8 mouse cellular contexts compared by ENCODE assay signal in the genomic region with DNA sequence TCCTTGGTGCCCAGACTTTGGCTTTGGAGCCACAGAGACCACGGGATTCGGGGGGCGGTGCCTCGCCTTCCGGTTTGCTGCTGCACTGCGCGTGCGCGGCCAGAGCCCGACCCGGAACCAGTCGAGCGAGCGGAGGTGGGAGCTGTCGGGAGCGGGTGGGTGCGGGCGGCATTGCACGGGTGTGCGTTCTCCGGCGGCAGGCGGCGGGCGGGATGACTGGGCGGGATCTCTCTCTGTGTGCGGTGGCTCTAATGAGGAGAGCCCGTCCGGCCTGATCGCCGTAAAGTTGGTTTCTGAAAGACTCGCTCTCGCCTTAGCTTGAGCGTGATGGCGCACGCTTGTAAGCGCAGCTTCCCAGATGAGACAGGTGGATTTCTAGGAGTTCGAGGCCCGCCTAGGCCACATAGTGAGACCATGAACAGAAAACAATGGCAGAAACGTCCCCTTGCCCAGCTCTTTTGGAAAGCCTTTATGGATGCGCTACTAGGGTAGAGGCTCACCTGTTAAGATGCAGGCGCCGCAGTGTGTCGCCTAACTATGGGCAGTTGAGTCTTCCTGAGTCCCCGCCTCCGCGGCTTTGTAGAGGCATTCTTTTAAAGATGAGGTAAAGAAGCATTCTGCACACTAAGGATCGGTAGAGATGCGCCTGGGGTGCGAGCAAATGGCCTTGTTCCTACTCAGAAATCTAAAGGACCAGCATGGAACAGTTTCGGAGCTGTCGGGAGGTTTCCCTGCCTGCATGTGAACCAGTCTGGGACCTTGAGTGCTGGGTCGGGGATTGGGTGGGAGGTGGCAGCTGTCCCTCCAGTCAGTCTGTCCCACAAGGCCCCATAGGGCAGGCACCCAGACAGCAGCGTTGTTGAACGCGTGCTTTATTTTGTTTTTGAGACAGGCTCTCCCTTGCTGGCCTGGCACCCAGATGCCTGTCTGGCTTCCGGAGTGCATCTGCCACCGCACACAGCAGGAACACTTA. TPM values are rescaled to one million over a fixed set of nuclear protein-coding genes. Genes with fewer than 3 reads are reported as not detected.
DNase-seq lines count a peak whose midpoint lies in the region; ATAC-seq and TF ChIP-seq lines count a peak whose summit lies in the region.

TSS of gene Mtg2 (plus strand) at position 108 of the 973 bp plus-strand sequence.

- peaks cover 11% of the 10 kb centered on the region for H3K36me3 ChIP-seq in hindbrain, postnatal 0 days (ENCODE audit: insufficient read depth, low read length)

- H3K4me2 ChIP-seq in hindbrain, postnatal 0 days (ENCODE audit: low read depth, low read length), result peak within 1 kb of the TSS; percentile 98

- intact Hi-C loops in gastrocnemius, adult 2 months (cut with DNase I), result loop anchor here (1.0 to 5.0 kb wide), 2 partner anchors 42 to 99 kb away; no protein-coding TSS in a partner anchor
- intact Hi-C loops in left cerebral cortex, adult 2 months (cut with DNase I), result loop anchor here (1.0 to 2.0 kb wide), 2 partner anchors 48 to 101 kb away; partner anchors contain the start of genes Adrm1 and Osbpl2

- peak within 1 kb of the TSS; percentile 73 for H3K9ac ChIP-seq in hindbrain, postnatal 0 days (replicated peaks; ENCODE audit: low read length)

- 2% methylated on average over 51 of the region's 58 CpGs for whole genome bisulfite sequencing in hindbrain, postnatal 0 days

- H3K4me3 ChIP-seq in gastrocnemius, adult 2 months, result peak within 1 kb of the TSS; percentile 92
- peak within 1 kb of the TSS; percentile 65 for H3K4me3 ChIP-seq in hindbrain, postnatal 0 days (ENCODE audit: low read length)
- peak within 1 kb of the TSS; percentile 85 for H3K4me3 ChIP-seq in left cerebral cortex, adult 2 months

- TF ChIP-seq CTCF in gastrocnemius, adult 2 months (IDR thresholded peaks at IDR 0.05), result peak; percentile 17; the same call in 1 of the 2 replicates
- TF ChIP-seq CTCF in hindbrain, postnatal 0 days (IDR thresholded peaks at IDR 0.05; ENCODE audit: low read depth), result no peak
- TF ChIP-seq CTCF in left cerebral cortex, adult 2 months (IDR thresholded peaks at IDR 0.05), result no peak; the same call in none of the 2 replicates

- no peaks in the 10 kb centered on the region for H3K27me3 ChIP-seq in hindbrain, postnatal 0 days (ENCODE audit: insufficient read depth, low read length)

- no peaks in the 10 kb centered on the region for H3K9me3 ChIP-seq in hindbrain, postnatal 0 days (ENCODE audit: low read length)

- peak; percentile 68 for DNase-seq in WW6 (ENCODE audit: low read depth, low spot score)
- DNase-seq in cerebellum, postnatal 4 days (ENCODE audit: low spot score in 2 of 2), result peak; percentile 93 to 96
- peak; percentile 97 for DNase-seq in gastrocnemius, adult 2 months
- DNase-seq in hindbrain, postnatal 0 days (ENCODE audit: low spot score), result peak; percentile 95
- peak; percentile 97 for DNase-seq in left cerebral cortex, adult 2 months (ENCODE audit: extremely low spot score in 1 of 2, low spot score in 2 of 2)
- peak; percentile 96 to 98 for DNase-seq in right cerebral cortex, adult 2 months (ENCODE audit: low spot score in 2 of 2)
- DNase-seq in urinary bladder, postnatal 14 days (ENCODE audit: low spot score), result peak; percentile 94

- peaks cover 6% of the 10 kb centered on the region; the same call in 1 of the 2 replicates for H3K4me1 ChIP-seq in hindbrain, postnatal 0 days (ENCODE audit: insufficient read depth, low read length)

- ATAC-seq in hindbrain, postnatal 0 days, result peak; percentile 97
- ATAC-seq in megakaryocyte, adult 5-6 weeks (ENCODE audit: poor library complexity, severe bottlenecking), result peak; percentile 96

- peak within 1 kb of the TSS; percentile 97 for H3K27ac ChIP-seq in gastrocnemius, adult 2 months
- peak within 1 kb of the TSS; percentile 94 for H3K27ac ChIP-seq in hindbrain, postnatal 0 days
- H3K27ac ChIP-seq in left cerebral cortex, adult 2 months, result peak within 1 kb of the TSS; percentile 95

RNA-seq across cellular contexts. Expression of gene Mtg2, which starts in this region (rescaled TPM):
- total RNA-seq in gastrocnemius, adult 2 months (2021), result 10 to 100 TPM; 13.0 to 17.4 TPM
- total RNA-seq in hindbrain, postnatal 0 days (2014; rRNA removed), result 17.2 and 17.3 TPM in 2 replicates
- polyA plus RNA-seq in hindbrain, postnatal 0 days (2015; fragmentation: Nextera tagmentation; extraction: Ambion mirVana), result 23.3 and 23.9 TPM in 2 replicates
- total RNA-seq in left cerebral cortex, adult 2 months (2021), result 10 to 100 TPM; 15.6 to 18.4 TPM
- 3.3 and 4.9 TPM in 2 replicates for total RNA-seq in megakaryocyte, adult 5-6 weeks (2015)
- 4.5 and 6.6 TPM in 2 replicates for total RNA-seq in megakaryocyte, adult 5-6 weeks (2017)

Comparison
In these comparisons a context has a peak if more than half of its experiments do, and no peak if none do; other contexts are left out.
1. Peak in every context shown above with its lines: DNase-seq, ATAC-seq, H3K4me3 ChIP-seq and H3K27ac ChIP-seq.